Mouse (Mus musculus): ENCODE data around the gene Mrps22. TPM values are rescaled to one million over a fixed set of nuclear protein-coding genes. Genes with fewer than 3 reads are reported as not detected.

The Mrps22 gene
- total and polyA plus RNA-seq, 2 experiments: 22.6 to 44.7 TPM

DNA sequence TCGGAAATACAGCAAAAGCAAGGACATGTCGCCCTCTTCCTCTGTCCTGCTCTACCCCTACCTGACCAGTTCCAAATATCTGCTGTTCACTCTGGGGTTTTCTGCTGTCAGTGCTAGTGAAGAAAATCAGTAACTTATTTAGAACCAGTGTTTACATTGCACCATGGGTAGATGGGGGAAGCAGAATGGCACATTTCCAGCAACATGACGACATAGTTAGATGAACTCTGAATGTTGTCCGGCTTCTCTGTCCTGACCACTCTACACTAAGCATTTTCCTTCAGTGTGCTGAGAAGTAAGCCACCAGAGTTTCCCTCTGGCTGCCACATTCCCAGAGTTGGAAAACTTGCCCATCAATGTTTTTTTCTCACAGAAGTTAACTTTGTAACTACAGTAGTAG lies 17.6 kb downstream of the Mrps22 start:
- no peak for TF ChIP-seq POLR2A (IDR thresholded peaks at IDR 0.05; ENCODE audit: extremely low read depth, insufficient read depth, low read length)
- TF ChIP-seq CTCF (IDR thresholded peaks at IDR 0.05; ENCODE audit: low read depth, low read length): no peak
- H3K36me3 ChIP-seq (ENCODE audit: control insufficient read depth, insufficient read depth, low read length): peaks cover 79% of the 10 kb centered on the region
- DNase-seq (ENCODE audit: extremely low read depth, low read depth, low spot score): peak; percentile 50

DNA sequence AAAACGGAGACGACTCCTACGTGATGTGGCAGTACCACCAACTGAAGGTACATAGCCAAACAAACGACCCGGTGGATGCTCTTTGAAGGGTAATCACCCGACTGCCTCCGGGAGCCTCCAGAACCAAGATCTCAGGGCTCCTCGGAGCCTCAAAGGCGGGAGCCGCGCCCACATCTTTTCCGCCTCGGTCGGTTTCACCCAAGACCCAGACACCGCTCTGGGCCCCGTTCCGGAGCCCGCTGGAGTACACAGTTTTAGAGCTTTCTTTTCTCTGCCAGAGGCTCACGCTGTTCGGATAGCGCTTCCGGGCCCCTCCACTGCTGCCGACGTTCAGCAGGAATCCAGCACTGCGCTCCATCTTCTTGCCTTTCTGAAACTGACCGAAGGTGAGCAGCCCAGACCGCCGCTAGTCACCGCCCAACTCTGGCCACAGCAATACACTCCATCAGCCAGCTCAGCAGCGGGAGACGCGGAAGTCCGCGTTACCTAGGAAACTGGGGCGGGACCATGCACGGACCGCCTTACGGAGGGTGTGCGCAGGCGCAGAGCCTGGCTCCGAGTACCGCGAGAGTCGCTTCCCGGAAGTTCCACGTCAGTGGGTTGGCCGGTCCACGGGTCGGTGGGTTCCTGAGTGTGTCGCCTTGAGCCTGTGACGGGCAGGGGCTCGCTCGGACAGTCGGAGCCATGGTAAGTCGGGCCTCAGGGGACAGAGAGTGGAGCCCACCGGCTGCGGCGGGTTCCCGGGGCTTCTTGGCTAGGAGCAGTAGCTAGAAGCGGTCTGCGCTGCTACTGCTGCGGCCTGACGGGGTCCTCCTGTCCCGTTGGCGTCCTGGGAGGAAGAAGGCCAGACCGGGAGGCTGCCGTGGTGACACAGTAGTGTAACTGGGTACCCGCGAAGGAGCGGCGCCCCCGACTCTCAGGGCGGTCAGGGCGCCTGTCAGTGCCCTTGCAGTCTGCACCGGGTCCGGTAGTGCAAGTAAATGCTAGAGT lies 38.0 kb downstream of the Mrps22 start, which contains the start of gene Copb2:
Copb2 (plus strand) TSS at position 585 of the 990 bp plus-strand sequence.
- H3K36me3 ChIP-seq (ENCODE audit: control insufficient read depth, insufficient read depth, low read length): peaks cover 8% of the 10 kb centered on the region
- H3K4me1 ChIP-seq (ENCODE audit: control insufficient read depth, insufficient read depth, low read length): peaks cover 13% of the 10 kb centered on the region
- H3K27me3 ChIP-seq (ENCODE audit: control insufficient read depth, insufficient read depth, low read length): no peaks in the 10 kb centered on the region
- under 1% methylated on average over 76 of the region's 76 CpGs for WGBS
- H3K27ac ChIP-seq (replicated peaks; ENCODE audit: insufficient read depth, low read depth, low read length): peak within 1 kb of the TSS; percentile 75
- H3K79me2 ChIP-seq (ENCODE audit: control insufficient read depth, insufficient read depth, low read length): peaks cover 20% of the 10 kb centered on the region
- H3K4me3 ChIP-seq (ENCODE audit: insufficient read depth, low read depth, low read length): peak within 1 kb of the TSS; percentile 88
- TF ChIP-seq POLR2A (IDR thresholded peaks at IDR 0.05; ENCODE audit: extremely low read depth, insufficient read depth, low read length): peak; percentile 87
- TF ChIP-seq CTCF (IDR thresholded peaks at IDR 0.05; ENCODE audit: low read depth, low read length): 0 out of 2 replicates have a peak, but pooled peaks have one; percentile 6
- peak within 1 kb of the TSS; percentile 90 for H3K9ac ChIP-seq (ENCODE audit: low read depth, low read length)
- DNase-seq (ENCODE audit: extremely low read depth, low read depth, low spot score): peak; percentile 88

More for the DNA sequence above, 17.6 kb downstream of the Mrps22 start:
- Histone ChIP-seq H3K4me3 (ENCODE audit: insufficient read depth, low read depth, low read length) (no peak overlapping the region), H3K9ac (ENCODE audit: low read depth, low read length) (no peak overlapping the region), H3K4me1 (ENCODE audit: control insufficient read depth, insufficient read depth, low read length) (peaks cover 2% of the 10 kb centered on the region; the same call in 1 of the 2 replicates), H3K79me2 (ENCODE audit: control insufficient read depth, insufficient read depth, low read length) (no peaks in the 10 kb centered on the region), H3K27ac (replicated peaks; ENCODE audit: insufficient read depth, low read depth, low read length) (no peak overlapping the region), H3K27me3 (ENCODE audit: control insufficient read depth, insufficient read depth, low read length) (no peaks in the 10 kb centered on the region)
- WGBS: 44% methylated on average over 4 of the region's 4 CpGs

DNA sequence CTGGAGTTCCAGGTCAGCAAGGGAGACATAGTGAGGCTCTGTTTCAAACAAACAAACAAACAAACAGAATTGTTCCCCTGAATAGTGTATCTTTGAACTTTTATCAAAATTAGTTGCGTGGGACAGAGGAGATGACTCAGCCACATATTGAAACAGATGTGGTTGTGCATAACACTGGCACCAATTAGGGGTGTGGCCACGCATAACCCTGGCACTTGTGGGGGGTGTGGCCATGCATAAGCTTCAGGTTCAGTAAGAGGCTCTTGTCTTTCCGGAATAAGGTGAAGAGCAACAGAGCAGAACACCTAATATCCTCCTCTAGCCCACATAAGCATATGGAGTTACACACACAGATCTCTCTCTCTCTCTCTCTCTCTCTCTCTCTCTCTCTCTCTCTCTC lies 57.4 kb downstream of the Mrps22 start:
- 80% methylated on average over 3 of the region's 3 CpGs for WGBS
- no peak overlapping the region for H3K4me3 ChIP-seq (ENCODE audit: insufficient read depth, low read depth, low read length)
- no peaks in the 10 kb centered on the region for H3K79me2 ChIP-seq (ENCODE audit: control insufficient read depth, insufficient read depth, low read length)
- no peak overlapping the region for H3K27ac ChIP-seq (replicated peaks; ENCODE audit: insufficient read depth, low read depth, low read length)
- TF ChIP-seq POLR2A (IDR thresholded peaks at IDR 0.05; ENCODE audit: extremely low read depth, insufficient read depth, low read length) (no peak), CTCF (IDR thresholded peaks at IDR 0.05; ENCODE audit: low read depth, low read length) (no peak)
- H3K4me1 ChIP-seq (ENCODE audit: control insufficient read depth, insufficient read depth, low read length): no peaks in the 10 kb centered on the region
- H3K36me3 ChIP-seq (ENCODE audit: control insufficient read depth, insufficient read depth, low read length): no peaks in the 10 kb centered on the region
- DNase-seq (ENCODE audit: extremely low read depth, low read depth, low spot score): no peak
- no peak overlapping the region for H3K9ac ChIP-seq (ENCODE audit: low read depth, low read length)
- H3K27me3 ChIP-seq (ENCODE audit: control insufficient read depth, insufficient read depth, low read length): no peaks in the 10 kb centered on the region

Other genes with a start within 250 kb of the Mrps22 start
- 10.7 and 25.2 TPM in 2 replicates for gene Rbp1, start 178.7 kb downstream of the Mrps22 start, total RNA-seq (2014; rRNA removed)
- gene Rbp1, start 178.7 kb downstream of the Mrps22 start, polyA plus RNA-seq (2012; rRNA removed): 7.1 and 11.5 TPM in 2 replicates
- not detected in 2 replicates for gene Rbp2, start 115.5 kb downstream of the Mrps22 start, total RNA-seq (2014; rRNA removed)
- gene Rbp2, start 115.5 kb downstream of the Mrps22 start, polyA plus RNA-seq (2012; rRNA removed): not detected in 2 replicates
- 89.6 and 108 TPM in 2 replicates for gene Copb2, start 37.9 kb downstream of the Mrps22 start, total RNA-seq (2014; rRNA removed)
- gene Copb2, start 37.9 kb downstream of the Mrps22 start, polyA plus RNA-seq (2012; rRNA removed): 23.9 and 24.6 TPM in 2 replicates
- not detected in 2 replicates for gene Prr23a1, start 240.8 kb upstream of the Mrps22 start, total RNA-seq (2014; rRNA removed)
- not detected in 2 replicates for gene Prr23a1, start 240.8 kb upstream of the Mrps22 start, polyA plus RNA-seq (2012; rRNA removed)

All from liver, adult 2 months (tissue).